Mouse (Mus musculus): ENCODE data around the gene Il11.

Gene Il11

DNA sequence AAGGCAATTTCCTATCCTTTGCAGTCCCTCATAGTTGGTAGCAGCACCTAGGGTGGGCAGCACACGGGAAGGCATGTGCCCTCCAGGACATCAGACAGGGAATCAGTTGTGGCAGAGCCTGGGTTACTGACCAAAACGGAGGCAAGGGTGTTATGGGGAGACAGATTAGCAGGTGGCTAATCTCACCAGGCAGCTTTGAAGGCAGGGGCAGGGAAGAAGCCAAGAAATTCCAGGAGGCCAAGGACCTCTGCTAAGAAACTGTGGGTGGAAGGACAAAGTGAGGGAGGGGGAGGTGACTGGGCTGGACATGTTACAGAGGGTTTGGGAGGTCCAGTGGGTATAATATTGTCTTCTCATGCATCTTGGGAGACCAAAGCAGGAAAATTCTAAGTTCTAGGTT, 39.3 kb downstream of the Il11 start:
- DNase-seq (ENCODE audit: low spot score), result no peak

DNA sequence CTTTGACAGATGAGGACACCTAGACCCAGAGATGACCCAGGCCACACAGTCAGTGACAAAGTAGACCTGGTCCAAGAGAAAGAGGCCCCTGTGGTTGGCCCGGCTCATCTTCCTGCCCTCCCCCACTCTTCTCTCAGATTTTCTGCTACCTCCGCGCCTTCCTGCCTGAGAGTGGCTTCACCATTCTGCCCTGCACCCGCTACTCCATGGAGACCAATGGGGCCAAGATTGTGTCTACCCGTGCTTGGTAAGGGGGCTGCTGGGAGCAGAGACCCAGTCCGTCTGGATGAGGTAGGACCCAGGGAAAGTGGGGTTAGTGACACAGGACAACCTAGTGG, 40.2 kb downstream of the Il11 start:
- no peak for DNase-seq (ENCODE audit: low spot score)

DNA sequence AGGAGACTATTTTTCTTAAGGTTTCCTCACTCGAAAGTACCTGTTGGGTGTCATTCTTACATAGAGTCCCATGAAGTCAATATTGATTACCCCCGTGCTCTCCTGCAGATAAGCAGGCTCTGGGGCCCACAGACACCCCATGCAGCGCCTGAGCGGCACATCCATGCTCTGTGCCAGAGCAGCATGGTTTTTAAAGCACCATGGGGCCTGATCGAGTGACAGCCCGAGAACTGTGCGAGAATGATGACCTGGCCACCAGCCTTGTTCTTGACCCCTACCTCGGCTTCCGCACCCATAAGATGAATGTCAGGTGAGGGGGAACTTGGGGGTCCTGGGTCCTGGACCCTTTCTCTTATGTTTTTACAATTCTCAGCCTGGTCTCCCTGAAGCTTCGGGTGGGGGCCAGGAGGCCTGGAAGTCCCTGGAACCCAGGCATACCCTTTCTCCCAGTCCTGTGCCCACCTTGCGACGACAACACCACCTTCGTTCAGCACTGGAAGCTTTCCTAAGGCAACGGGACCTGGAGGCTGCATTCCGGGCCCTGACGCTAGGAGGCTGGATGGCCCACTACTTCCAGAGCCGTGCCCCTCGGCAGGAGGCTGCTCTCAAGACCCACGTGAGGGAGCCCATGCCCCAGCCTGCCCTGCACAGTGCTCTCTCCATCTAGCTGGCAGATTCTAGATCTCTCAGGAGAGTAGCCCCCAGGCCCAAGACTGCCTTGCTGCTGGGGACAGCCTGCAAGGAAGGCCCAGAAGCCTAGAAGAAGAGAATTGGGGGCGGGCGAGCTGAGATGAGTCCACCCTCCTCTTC, 40.8 kb downstream of the Il11 start:
- DNase-seq (ENCODE audit: low spot score), result no peak

DNA sequence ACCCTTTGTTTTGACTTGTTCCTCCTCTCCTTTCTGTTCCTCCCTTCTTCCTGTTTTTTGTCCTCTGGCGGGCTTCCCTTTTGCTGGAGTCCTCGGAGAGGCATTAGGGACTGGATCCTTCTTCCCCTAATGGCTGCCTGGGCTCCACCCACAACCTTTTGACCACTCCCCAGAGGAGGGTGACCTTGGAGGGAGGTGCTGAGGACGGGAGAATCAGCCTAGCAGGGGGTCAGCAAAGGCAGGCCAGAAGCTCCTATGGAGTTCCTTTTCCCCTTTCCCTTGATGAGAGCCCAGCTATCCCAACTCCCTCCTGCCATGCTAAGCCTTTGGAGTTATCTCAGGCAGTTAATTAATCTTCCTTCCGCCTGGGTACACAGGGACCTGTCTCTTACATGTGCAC, 41.5 kb downstream of the Il11 start:
- DNase-seq (ENCODE audit: low spot score), result peak; percentile 49

DNA sequence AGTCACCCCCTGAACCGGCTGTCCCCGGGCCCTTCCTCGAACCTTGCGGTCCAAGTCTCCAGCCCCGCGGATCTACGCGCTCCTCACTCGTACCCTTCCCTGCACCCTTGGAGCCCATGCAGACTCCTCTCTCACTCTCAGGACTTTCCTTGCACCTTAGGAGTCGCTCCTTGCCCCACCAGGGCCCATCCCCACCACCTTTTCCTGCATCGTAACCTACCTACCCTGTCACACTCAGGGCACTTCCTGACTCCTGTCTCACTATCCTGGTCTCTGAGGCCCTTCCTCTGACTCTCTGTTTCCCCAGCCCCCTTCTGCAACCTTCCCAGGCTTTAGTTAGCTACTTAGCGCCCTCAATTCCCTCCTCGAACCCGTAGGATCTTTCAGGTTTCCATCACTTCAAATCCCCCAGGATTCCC, 42.3 kb downstream of the Il11 start:
- DNase-seq (ENCODE audit: low spot score), result no peak

DNA sequence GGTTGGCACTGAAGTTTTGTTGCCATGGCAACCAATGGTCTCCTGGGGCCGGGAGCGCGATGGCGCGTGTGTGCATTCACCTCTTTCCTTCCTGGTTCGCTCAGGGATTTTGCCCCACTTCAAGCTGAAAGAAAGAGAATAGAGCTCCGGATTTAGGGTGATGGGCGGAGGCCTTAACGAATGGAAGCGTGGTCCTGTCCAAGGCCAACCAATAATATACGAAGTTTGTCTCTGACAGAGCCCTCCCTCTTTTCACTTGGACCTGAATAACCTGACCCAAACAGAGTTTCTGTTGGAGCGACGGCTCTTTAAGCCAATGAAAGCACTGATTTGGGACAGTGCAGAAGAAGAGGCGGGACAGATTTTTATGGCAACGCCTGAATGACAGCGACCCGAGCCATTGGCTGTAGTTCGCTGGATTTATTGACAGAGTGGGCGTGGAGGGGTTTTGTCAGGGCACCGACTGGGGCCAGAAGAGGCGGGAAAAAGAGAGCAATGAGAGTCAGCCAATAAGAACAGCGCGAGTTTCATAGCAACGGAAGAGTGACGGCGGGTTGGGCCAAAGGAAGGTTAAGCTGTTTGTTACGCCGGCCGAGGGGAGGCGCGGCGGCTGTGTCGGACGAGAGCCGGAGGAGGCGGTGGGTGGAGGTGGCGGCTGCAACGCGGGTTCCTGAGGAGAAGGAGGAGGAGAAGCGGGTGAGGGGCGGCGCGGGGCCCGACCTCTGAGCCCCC, 42.9 kb downstream of the Il11 start, which contains the start of gene Kmt5c:
TSS of gene Kmt5c (plus strand) at position 572 of the 732 bp plus-strand sequence.
- peak; percentile 93 for DNase-seq (ENCODE audit: low spot score)

DNA sequence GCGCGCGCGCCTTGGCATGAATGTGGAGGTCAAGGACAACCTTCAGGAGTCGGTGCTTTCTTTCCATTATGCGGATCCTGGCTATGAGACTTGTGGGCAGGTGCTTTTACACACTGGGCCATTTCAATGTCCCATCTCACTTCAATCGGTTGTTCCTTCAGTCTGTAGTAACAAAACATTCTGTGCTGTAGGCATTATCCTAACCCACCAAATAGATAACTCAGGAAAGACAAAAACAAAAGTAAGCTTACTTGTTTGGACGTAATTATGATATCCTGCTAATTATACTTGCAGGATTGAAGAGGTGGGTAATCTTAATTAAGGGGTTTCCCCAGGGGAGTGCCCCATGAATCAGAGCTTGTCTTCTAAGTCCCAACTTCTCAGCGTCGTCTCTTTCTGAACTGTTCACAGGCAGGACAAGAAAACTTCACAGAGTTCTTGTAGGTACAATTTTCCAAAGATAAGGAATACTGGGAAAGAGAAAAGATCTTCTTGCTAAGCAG, 43.6 kb downstream of the Il11 start:
- no peak for DNase-seq (ENCODE audit: low spot score)

DNA sequence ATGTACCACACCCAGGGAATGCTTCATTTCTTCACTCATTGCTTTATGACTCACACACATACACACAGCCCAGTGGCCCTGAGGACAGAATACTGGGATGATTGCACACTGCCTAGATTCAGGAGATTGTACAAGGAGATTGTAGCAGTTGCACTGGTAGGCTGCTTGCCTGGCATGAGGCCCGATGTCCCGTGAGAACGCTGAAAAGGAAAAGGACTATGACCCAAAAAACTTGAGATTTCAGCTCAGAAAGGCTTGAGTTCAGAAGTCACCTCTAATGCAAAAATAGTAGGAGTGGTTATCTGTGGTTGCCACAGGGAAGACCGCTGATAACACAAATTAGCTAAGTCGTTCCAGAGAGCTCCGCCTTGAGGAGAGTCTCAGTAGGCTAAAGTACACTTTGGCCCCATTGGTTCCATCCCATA, 49.7 kb downstream of the Il11 start:
- DNase-seq (ENCODE audit: low spot score), result no peak

DNA sequence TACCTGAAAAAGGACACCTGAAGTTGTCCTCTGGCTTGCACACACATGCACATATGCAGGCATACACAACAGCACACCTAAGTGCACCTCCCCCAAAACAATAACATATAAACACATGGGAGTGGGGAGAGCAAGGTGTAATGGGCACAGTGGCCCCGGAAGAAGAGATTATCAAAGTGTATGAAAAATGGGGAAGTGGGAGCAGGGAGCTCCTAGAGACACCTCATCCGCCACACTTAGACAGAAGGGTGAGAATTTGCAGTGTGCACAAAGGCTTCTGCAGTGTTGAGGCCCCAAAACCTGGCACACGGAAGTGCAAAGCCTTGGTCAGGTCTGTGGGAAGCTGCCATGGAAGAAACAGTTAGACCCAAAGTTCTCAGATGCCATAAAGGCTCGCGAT, 51.6 kb downstream of the Il11 start:
- no peak for DNase-seq (ENCODE audit: low spot score)

DNA sequence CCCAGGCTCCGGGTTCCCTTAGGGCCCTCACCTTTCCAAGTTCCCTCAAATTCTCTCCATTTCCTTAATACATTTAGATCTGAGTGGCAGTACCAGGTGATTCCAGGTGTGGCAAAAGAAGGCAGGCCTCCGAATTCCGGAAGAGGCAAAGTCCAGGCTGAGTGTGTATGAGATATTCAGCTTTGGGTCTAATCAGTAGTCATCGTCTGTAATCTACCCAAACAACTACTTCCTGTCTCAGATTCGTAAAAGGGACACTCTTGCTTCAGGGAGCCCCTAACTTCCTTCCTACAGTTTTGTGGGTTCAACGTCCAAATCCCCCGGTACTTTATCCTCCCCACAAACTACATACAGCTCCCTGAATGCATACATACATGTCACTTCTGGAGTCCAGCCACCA, 57.5 kb downstream of the Il11 start, which contains the start of gene Tmem150b:
TSS of gene Tmem150b (minus strand) at position 81 of the 400 bp plus-strand sequence.
- no peak for DNase-seq (ENCODE audit: low spot score)

DNA sequence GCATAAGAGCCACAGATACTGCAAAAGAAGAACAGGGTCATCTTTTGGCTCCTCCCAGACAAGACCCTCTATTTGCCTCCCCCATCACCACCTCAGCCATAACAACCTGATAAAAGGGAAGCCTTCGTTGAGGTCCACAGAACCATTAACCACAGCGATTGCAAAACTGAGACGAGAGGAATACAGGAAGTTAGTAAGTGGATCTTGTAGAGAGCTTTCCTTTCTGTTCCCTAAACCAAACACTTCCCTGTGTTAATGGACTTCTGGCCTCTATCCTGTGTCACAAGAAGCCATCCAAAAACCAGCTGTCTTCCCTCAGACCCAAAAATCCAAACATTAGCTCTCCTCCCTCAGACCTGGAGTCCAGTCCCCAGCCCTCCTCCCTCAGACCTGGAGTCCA, 58.3 kb downstream of the Il11 start:
- DNase-seq (ENCODE audit: low spot score), result no peak

DNA sequence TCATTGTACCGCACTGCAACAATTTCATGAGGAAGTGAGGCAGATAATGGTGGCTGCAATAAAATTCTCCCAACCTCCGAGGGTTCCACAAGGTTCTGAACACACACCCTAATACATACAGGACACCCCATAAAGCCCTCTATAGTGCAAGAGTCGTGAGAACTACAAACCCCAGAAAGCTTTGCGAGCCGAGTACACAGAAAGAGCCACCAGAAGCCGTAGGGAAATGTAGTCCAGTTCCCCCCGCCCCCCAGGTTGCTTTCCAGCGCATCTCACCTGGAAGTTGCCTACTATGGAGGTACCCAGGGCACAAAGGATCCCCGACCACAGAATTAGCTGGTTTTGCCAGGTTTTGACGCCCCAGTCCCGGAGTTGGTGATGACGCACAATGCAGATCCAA, 59.2 kb downstream of the Il11 start:
- DNase-seq (ENCODE audit: low spot score), result no peak

Data from ovary, postnatal 14 days (tissue).